Mouse (Mus musculus) heart, postnatal 0 days (tissue): ENCODE measurements around the gene Gm36245.

Source experiments
- CTCF ChIP-seq: IDR thresholded peaks from 2 replicates; pipeline ENCODE4 v1.5.1; 2016; ENCODE audit warnings: antibody characterized with exemption, control low read depth, low read depth
- EP300 ChIP-seq: IDR thresholded peaks from 2 replicates; pipeline ENCODE4 v1.6.1; 2016; ENCODE audit warnings: antibody characterized with exemption, low read depth

DNA sequence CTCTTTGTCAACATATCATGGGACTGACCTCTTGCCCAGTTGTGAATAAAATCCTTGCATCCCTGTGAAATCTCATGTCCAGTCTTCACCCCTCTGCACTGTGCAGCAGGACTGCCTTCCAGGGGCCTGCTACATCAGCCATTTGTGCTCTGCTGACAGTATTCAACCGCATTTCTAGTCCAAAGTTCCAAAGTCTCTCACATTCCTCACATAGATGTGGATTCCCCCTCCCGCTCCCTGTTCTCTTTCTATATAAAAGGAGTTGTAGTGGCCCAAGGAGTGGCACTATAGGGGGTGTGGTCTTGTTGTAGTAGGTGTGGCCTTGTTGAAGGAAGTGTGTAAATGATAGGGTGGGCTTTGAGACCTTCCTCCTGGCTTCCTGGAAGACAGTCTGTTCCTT is 8.2 kb upstream of the Gm36245 start:
- no peak for TF ChIP-seq CTCF
- TF ChIP-seq EP300: no peak
